Mouse (Mus musculus) midbrain, postnatal 0 days (tissue): ENCODE measurements around the gene Zfp638. TPM values are rescaled to one million over a fixed set of nuclear protein-coding genes. Genes with fewer than 3 reads are reported as not detected.

Experiments
- ATAC-seq: fragments of 200-750 bp; cut with Nextera tagmentation; 2 replicates; pipeline ENCODE4 v1.8.0; 2017; ENCODE audit warnings: moderate number of reproducible peaks, mild to moderate bottlenecking, moderate TSS enrichment, moderate library complexity; ENCODE audit not compliant: low FRiP score
- DNase-seq: peaks from one replicate; pipeline ENCODE4 v3.0.0-alpha.2; 2015; ENCODE audit warnings: low spot score
- H3K27ac ChIP-seq: fragments of 300-500 bp; sonication (generic); 2 replicates; pipeline ENCODE4 v1.5.1; 2014; ENCODE audit warnings: low read depth, mild to moderate bottlenecking, low read length, mixed read lengths
- H3K27me3 ChIP-seq: fragments of 300-500 bp; sonication (generic); 2 replicates; pipeline ENCODE4 v1.6.1; 2014; ENCODE audit warnings: low read length, control low read depth, mixed read lengths; ENCODE audit not compliant: insufficient read depth
- H3K36me3 ChIP-seq: fragments of 300-500 bp; sonication (generic); 2 replicates; pipeline ENCODE4 v1.6.1; 2014; ENCODE audit warnings: low read length, control low read depth, mixed read lengths; ENCODE audit not compliant: insufficient read depth
- H3K4me1 ChIP-seq: fragments of 300-500 bp; sonication (generic); 2 replicates; pipeline ENCODE4 v1.6.1; 2014; ENCODE audit warnings: mild to moderate bottlenecking, control low read depth, antibody characterized with exemption, low read length, mixed read lengths; ENCODE audit not compliant: insufficient read depth
- H3K4me2 ChIP-seq: fragments of 300-500 bp; sonication (generic); 2 replicates; pipeline ENCODE4 v1.6.1; 2014; ENCODE audit warnings: low read depth, mild to moderate bottlenecking, low read length, mixed read lengths; ENCODE audit not compliant: poor library complexity, severe bottlenecking
- H3K4me3 ChIP-seq: fragments of 300-500 bp; sonication (generic); 2 replicates; pipeline ENCODE4 v1.5.1; 2014; ENCODE audit warnings: low read depth, mild to moderate bottlenecking, low read length, moderate library complexity
- H3K9ac ChIP-seq: fragments of 300-500 bp; sonication (generic); replicated peaks from 2 replicates; pipeline ENCODE4 v1.6.1; 2014; ENCODE audit warnings: mild to moderate bottlenecking, low read length, moderate library complexity, mixed read lengths; ENCODE audit not compliant: poor library complexity, severe bottlenecking
- H3K9me3 ChIP-seq: fragments of 300-500 bp; sonication (generic); 2 replicates; pipeline ENCODE4 v1.6.1; 2016; ENCODE audit warnings: low read length, control low read depth
- CTCF ChIP-seq: IDR thresholded peaks from 2 replicates; pipeline ENCODE4 v1.5.1; 2016; ENCODE audit warnings: antibody characterized with exemption, mild to moderate bottlenecking
- WGBS: fragments of 180-500 bp; shearing (Covaris S2); extraction: QIAGEN DNeasy Blood & Tissue Kit; methylation state at CpG from one replicate; pipeline ENCODE4 v1.1.7; 2014; 5-methylcytosine and 5-hydroxymethylcytosine counted together
- polyA plus RNA-seq: library from polyadenylated mRNA; unstranded; fragments of >200 nt; fragmentation: Nextera tagmentation; extraction: Ambion mirVana; gene quantifications from 2 replicates; pipeline ENCODE4 v1.2.1, GENCODE M21; 2015
- total RNA-seq: library from RNA; depleted of rRNA; stranded (reverse); fragments of >200 nt; gene quantifications from 2 replicates; pipeline ENCODE4 v1.2.3, GENCODE M21; 2014

Zfp638 gene
- total and polyA plus RNA-seq, 2 experiments from 2014 or later, result 53.8 to 107 TPM

- Histone ChIP-seq H3K9ac (no peak overlapping the region), H3K9me3 (no peaks in the 10 kb centered on the region), H3K27me3 (no peaks in the 10 kb centered on the region), H3K27ac (no peak overlapping the region; the same call in 1 of the 2 replicates), H3K4me2 (peak overlapping the region; percentile 29), H3K4me1 (no peaks in the 10 kb centered on the region), H3K36me3 (no peaks in the 10 kb centered on the region), H3K4me3 (peak overlapping the region; percentile 100)
- TF ChIP-seq CTCF, result no peak
- no peak for DNase-seq
- WGBS, result 40% methylated on average over 4 of the region's 4 CpGs
- no peak; the same call in 1 of the 2 replicates for ATAC-seq
Observed at GRCm38 (mm10) chr6:83913710-83914109, 46.8 kb downstream of the Zfp638 start.

GRCm38 (mm10) chr6:83914183-83914719 is 47.3 kb downstream of the Zfp638 start:
- no peaks in the 10 kb centered on the region for H3K36me3 ChIP-seq
- peak overlapping the region; percentile 100 for H3K4me3 ChIP-seq
- ATAC-seq (peak; percentile 96), DNase-seq (peak; percentile 98)
- no peaks in the 10 kb centered on the region for H3K27me3 ChIP-seq
- WGBS, result 0% methylated on average over 42 of the region's 50 CpGs
- no peaks in the 10 kb centered on the region for H3K9me3 ChIP-seq
- peak; percentile 100 for TF ChIP-seq CTCF
- peak overlapping the region; percentile 55 for H3K4me2 ChIP-seq
- H3K27ac ChIP-seq, result peak overlapping the region; percentile 98
- H3K4me1 ChIP-seq, result no peaks in the 10 kb centered on the region
- H3K9ac ChIP-seq, result peak overlapping the region; percentile 99

- under 1% methylated on average over 39 of the region's 40 CpGs for WGBS
- H3K27ac ChIP-seq, result peak overlapping the region; percentile 98
Observed at GRCm38 (mm10) chr6:83914720-83915271, 47.9 kb downstream of the Zfp638 start.

GRCm38 (mm10) chr6:83927418-83927817 is 60.5 kb downstream of the Zfp638 start:
- Histone ChIP-seq H3K4me3 (no peak overlapping the region), H3K4me2 (no peak overlapping the region), H3K9ac (no peak overlapping the region), H3K27ac (no peak overlapping the region), H3K27me3 (no peaks in the 10 kb centered on the region), H3K36me3 (peaks cover 9% of the 10 kb centered on the region), H3K4me1 (no peaks in the 10 kb centered on the region; the same call in 1 of the 2 replicates), H3K9me3 (no peaks in the 10 kb centered on the region)
- DNase-seq, result no peak
- WGBS, result 77% methylated on average over 1 of the region's 1 CpGs
- TF ChIP-seq CTCF, result no peak
- ATAC-seq, result no peak

More at GRCm38 (mm10) chr6:83914720-83915271, 47.9 kb downstream of the Zfp638 start:
- H3K36me3 ChIP-seq, result no peaks in the 10 kb centered on the region
- H3K9ac ChIP-seq, result peak overlapping the region; percentile 99
- peak; percentile 63 for ATAC-seq
- peak overlapping the region; percentile 55 for H3K4me2 ChIP-seq
- TF ChIP-seq CTCF, result no peak
- DNase-seq, result peak; percentile 65
- H3K27me3 ChIP-seq, result no peaks in the 10 kb centered on the region
- no peaks in the 10 kb centered on the region for H3K4me1 ChIP-seq
- no peaks in the 10 kb centered on the region for H3K9me3 ChIP-seq
- peak overlapping the region; percentile 100 for H3K4me3 ChIP-seq

- Histone ChIP-seq H3K27ac (no peak overlapping the region), H3K4me3 (no peak overlapping the region), H3K36me3 (peaks cover 9% of the 10 kb centered on the region), H3K9me3 (no peaks in the 10 kb centered on the region), H3K4me1 (no peaks in the 10 kb centered on the region; the same call in 1 of the 2 replicates), H3K4me2 (no peak overlapping the region), H3K27me3 (no peaks in the 10 kb centered on the region), H3K9ac (no peak overlapping the region)
- WGBS, result 81% methylated on average over 2 of the region's 2 CpGs
- DNase-seq, result no peak
- TF ChIP-seq CTCF, result no peak
- no peak for ATAC-seq
Observed at GRCm38 (mm10) chr6:83928225-83928624, 61.3 kb downstream of the Zfp638 start.

- Histone ChIP-seq H3K36me3 (peaks cover 10% of the 10 kb centered on the region), H3K4me3 (no peak overlapping the region), H3K27ac (no peak overlapping the region), H3K4me2 (no peak overlapping the region), H3K9ac (no peak overlapping the region), H3K9me3 (no peaks in the 10 kb centered on the region), H3K27me3 (no peaks in the 10 kb centered on the region), H3K4me1 (no peaks in the 10 kb centered on the region)
- 98% methylated on average over 2 of the region's 2 CpGs for WGBS
- TF ChIP-seq CTCF, result no peak
- ATAC-seq (no peak), DNase-seq (no peak)
Observed at GRCm38 (mm10) chr6:83939492-83939891, 72.6 kb downstream of the Zfp638 start.
